Mouse (Mus musculus) kidney, adult 2 months (tissue): ENCODE data around the gene Pip4k2c. TPM values are rescaled to one million over a fixed set of nuclear protein-coding genes. Genes with fewer than 3 reads are reported as not detected.

Source experiments
- DNase-seq: peaks from one replicate; pipeline ENCODE4 v3.0.0; 2021
- H3K27ac ChIP-seq: fragments of 200-500 bp; 2 replicates; pipeline ENCODE4 v1.5.1; 2012; ENCODE audit warnings: low read depth, low read length, control low read depth, inconsistent platforms; ENCODE audit not compliant: insufficient read depth
- H3K27me3 ChIP-seq: fragments of 200-500 bp; replicated peaks from 2 replicates; pipeline ENCODE4 v1.6.1; 2012; ENCODE audit warnings: mild to moderate bottlenecking, moderate library complexity, low read length, inconsistent platforms; ENCODE audit not compliant: control insufficient read depth, insufficient read depth
- H3K36me3 ChIP-seq: fragments of 200-500 bp; 2 replicates; pipeline ENCODE4 v1.6.1; 2012; ENCODE audit warnings: mild to moderate bottlenecking, moderate library complexity, low read length, inconsistent platforms; ENCODE audit not compliant: control insufficient read depth, insufficient read depth
- H3K4me1 ChIP-seq: fragments of 200-500 bp; 2 replicates; pipeline ENCODE4 v1.6.1; 2011; ENCODE audit warnings: low read length; ENCODE audit not compliant: control insufficient read depth, insufficient read depth
- H3K4me3 ChIP-seq: fragments of 200-500 bp; 2 replicates; pipeline ENCODE4 v1.5.1; 2011; ENCODE audit warnings: mild to moderate bottlenecking, low read depth, low read length, control low read depth; ENCODE audit not compliant: insufficient read depth
- CTCF ChIP-seq: fragments of 200-500 bp; conservative IDR thresholded peaks from 2 replicates; pipeline ENCODE4 v1.5.1; 2011; ENCODE audit warnings: low read depth, mild to moderate bottlenecking, control low read depth, low read length, moderate library complexity, mixed read lengths; ENCODE audit not compliant: insufficient read depth, insufficient read length
- POLR2A ChIP-seq: fragments of 200-500 bp; IDR thresholded peaks from one replicate; pipeline ENCODE4 v1.6.1; 2011; ENCODE audit warnings: low read depth, low read length, control low read depth
- WGBS: fragments of 180-500 bp; shearing (Covaris S2); methylation state at CpG from one replicate; pipeline ENCODE4 v1.1.7; 2018; 5-methylcytosine and 5-hydroxymethylcytosine counted together
- polyA plus RNA-seq: library from polyadenylated mRNA; depleted of rRNA; stranded (reverse); fragments of >200 nt; gene quantifications from 2 replicates; pipeline ENCODE4 v1.2.3, GENCODE M21; 2012; rRNA removed

The Pip4k2c gene
- 116 and 120 TPM in 2 replicates for polyA plus RNA-seq

GRCm38 (mm10) chr10:127211414-127211854 lies at the start of gene Pip4k2c:
Gene Pip4k2c (minus strand): TSS chr10:127211585.
- Histone ChIP-seq H3K27me3 (no peaks in the 10 kb centered on the region), H3K4me3 (peak within 1 kb of the TSS; percentile 59), H3K4me1 (peaks cover 8% of the 10 kb centered on the region; the same call in 1 of the 2 replicates), H3K27ac (peak within 1 kb of the TSS; percentile 77), H3K36me3 (no peaks in the 10 kb centered on the region)
- TF ChIP-seq POLR2A (peak; percentile 46), CTCF (no peak)
- DNase-seq = peak; percentile 97
- WGBS = under 1% methylated on average over 47 of the region's 47 CpGs

GRCm38 (mm10) chr10:127258489-127258888 lies 47.1 kb upstream of the Pip4k2c start:
- H3K4me3 ChIP-seq = no peak overlapping the region
- TF ChIP-seq CTCF (no peak), POLR2A (no peak)
- H3K27ac ChIP-seq = no peak overlapping the region
- DNase-seq = no peak
- no peaks in the 10 kb centered on the region for H3K27me3 ChIP-seq
- no peaks in the 10 kb centered on the region for H3K36me3 ChIP-seq
- no peaks in the 10 kb centered on the region; the same call in 1 of the 2 replicates for H3K4me1 ChIP-seq
- 75% methylated on average over 8 of the region's 8 CpGs for WGBS

- WGBS = 71% methylated on average over 6 of the region's 6 CpGs
- H3K36me3 ChIP-seq = no peaks in the 10 kb centered on the region
- no peaks in the 10 kb centered on the region for H3K27me3 ChIP-seq
- TF ChIP-seq POLR2A = no peak
- TF ChIP-seq CTCF = no peak
- no peak for DNase-seq
- no peak overlapping the region for H3K4me3 ChIP-seq
- no peak overlapping the region for H3K27ac ChIP-seq
- no peaks in the 10 kb centered on the region; the same call in 1 of the 2 replicates for H3K4me1 ChIP-seq
Measured at GRCm38 (mm10) chr10:127257790-127258189, 46.4 kb upstream of the Pip4k2c start.

GRCm38 (mm10) chr10:127255625-127256345 lies 44.4 kb upstream of the Pip4k2c start:
- peak; percentile 63 for DNase-seq
- H3K4me1 ChIP-seq = no peaks in the 10 kb centered on the region
- H3K4me3 ChIP-seq = no peak overlapping the region
- no peak overlapping the region for H3K27ac ChIP-seq
- WGBS = 21% methylated on average over 14 of the region's 14 CpGs
- H3K36me3 ChIP-seq = no peaks in the 10 kb centered on the region
- no peaks in the 10 kb centered on the region for H3K27me3 ChIP-seq
- TF ChIP-seq POLR2A (no peak), CTCF (no peak)

- 67% methylated on average over 5 of the region's 5 CpGs for WGBS
- no peak for DNase-seq
- H3K36me3 ChIP-seq = no peaks in the 10 kb centered on the region
- H3K4me3 ChIP-seq = no peak overlapping the region
- TF ChIP-seq POLR2A = no peak
- no peak overlapping the region for H3K27ac ChIP-seq
- no peaks in the 10 kb centered on the region for H3K27me3 ChIP-seq
- no peaks in the 10 kb centered on the region for H3K4me1 ChIP-seq
Measured at GRCm38 (mm10) chr10:127250810-127251209, 39.4 kb upstream of the Pip4k2c start.

- WGBS = 71% methylated on average over 18 of the region's 18 CpGs
- DNase-seq = no peak
- TF ChIP-seq CTCF (no peak), POLR2A (no peak)
- no peaks in the 10 kb centered on the region for H3K4me1 ChIP-seq
- no peak overlapping the region for H3K27ac ChIP-seq
- H3K4me3 ChIP-seq = no peak overlapping the region
- no peaks in the 10 kb centered on the region for H3K27me3 ChIP-seq
- H3K36me3 ChIP-seq = no peaks in the 10 kb centered on the region
Measured at GRCm38 (mm10) chr10:127238241-127238824, 26.9 kb upstream of the Pip4k2c start.

GRCm38 (mm10) chr10:127236541-127236940 lies 25.2 kb upstream of the Pip4k2c start:
- DNase-seq = no peak
- TF ChIP-seq CTCF (no peak), POLR2A (no peak)
- H3K27me3 ChIP-seq = no peaks in the 10 kb centered on the region
- no peak overlapping the region for H3K27ac ChIP-seq
- H3K36me3 ChIP-seq = no peaks in the 10 kb centered on the region
- no peaks in the 10 kb centered on the region for H3K4me1 ChIP-seq
- H3K4me3 ChIP-seq = no peak overlapping the region
- WGBS = 44% methylated on average over 9 of the region's 9 CpGs
